Mouse (Mus musculus) fat pad, adult 2 months (tissue): ENCODE data around the gene Rgs9.
A peak's percentile ranks its signal among the peaks of the same experiment; 100 is the strongest.
"Not testable (repeated sequence)": the region's sequence is repeated elsewhere in the genome, so short reads cannot be mapped to it uniquely, and the experiment has no call there.

ENCODE experiments used
- DNase-seq: peaks from one replicate; pipeline ENCODE4 v3.0.0-alpha.2; 2011; ENCODE audit warnings: low read depth, low spot score; ENCODE audit errors: extremely low read depth

The Rgs9 gene

GRCm38 (mm10) chr11:109297710-109298375 lies at the start of gene Rgs9:
Rgs9 (minus strand) TSS chr11:109298129.
- peak; percentile 11 for DNase-seq

- no peak for DNase-seq
Observed at GRCm38 (mm10) chr11:109347242-109347959, 49.5 kb upstream of the Rgs9 start.

- DNase-seq, result no peak
Observed at GRCm38 (mm10) chr11:109343991-109344599, 46.2 kb upstream of the Rgs9 start.

GRCm38 (mm10) chr11:109343558-109343957 lies 45.6 kb upstream of the Rgs9 start:
- no peak for DNase-seq

GRCm38 (mm10) chr11:109342666-109343065 lies 44.7 kb upstream of the Rgs9 start:
- DNase-seq, result not testable (repeated sequence)

- no peak for DNase-seq
Observed at GRCm38 (mm10) chr11:109340541-109340940, 42.6 kb upstream of the Rgs9 start.

- DNase-seq, result no peak
Observed at GRCm38 (mm10) chr11:109339155-109339938, 41.4 kb upstream of the Rgs9 start.

- DNase-seq, result no peak
Observed at GRCm38 (mm10) chr11:109335890-109336289, 38.0 kb upstream of the Rgs9 start.

- DNase-seq, result no peak
Observed at GRCm38 (mm10) chr11:109334773-109335172, 36.8 kb upstream of the Rgs9 start.

GRCm38 (mm10) chr11:109332722-109333121 lies 34.8 kb upstream of the Rgs9 start:
- DNase-seq, result no peak

GRCm38 (mm10) chr11:109331424-109331824 lies 33.5 kb upstream of the Rgs9 start:
- no peak for DNase-seq

- no peak for DNase-seq
Observed at GRCm38 (mm10) chr11:109330706-109331393, 32.9 kb upstream of the Rgs9 start.

GRCm38 (mm10) chr11:109329331-109329730 lies 31.4 kb upstream of the Rgs9 start:
- no peak for DNase-seq

- DNase-seq, result no peak
Observed at GRCm38 (mm10) chr11:109327952-109328351, 30.0 kb upstream of the Rgs9 start.

- DNase-seq, result no peak
Observed at GRCm38 (mm10) chr11:109327381-109327780, 29.5 kb upstream of the Rgs9 start.

GRCm38 (mm10) chr11:109326270-109326669 lies 28.3 kb upstream of the Rgs9 start:
- peak; percentile 37 for DNase-seq

- DNase-seq, result no peak
Observed at GRCm38 (mm10) chr11:109320361-109320933, 22.5 kb upstream of the Rgs9 start.

GRCm38 (mm10) chr11:109319946-109320345 lies 22.0 kb upstream of the Rgs9 start:
- no peak for DNase-seq

GRCm38 (mm10) chr11:109319471-109319870 lies 21.5 kb upstream of the Rgs9 start:
- no peak for DNase-seq

- no peak for DNase-seq
Observed at GRCm38 (mm10) chr11:109316921-109317320, 19.0 kb upstream of the Rgs9 start.
